Mouse (Mus musculus): Measurements from ENCODE around the gene Ubac1. TPM values are rescaled to one million over a fixed set of nuclear protein-coding genes. Genes with fewer than 3 reads are reported as not detected.

Ubac1 gene
- total and polyA plus RNA-seq, 2 experiments from 2014 or later, result 93.6 to 150 TPM

DNA sequence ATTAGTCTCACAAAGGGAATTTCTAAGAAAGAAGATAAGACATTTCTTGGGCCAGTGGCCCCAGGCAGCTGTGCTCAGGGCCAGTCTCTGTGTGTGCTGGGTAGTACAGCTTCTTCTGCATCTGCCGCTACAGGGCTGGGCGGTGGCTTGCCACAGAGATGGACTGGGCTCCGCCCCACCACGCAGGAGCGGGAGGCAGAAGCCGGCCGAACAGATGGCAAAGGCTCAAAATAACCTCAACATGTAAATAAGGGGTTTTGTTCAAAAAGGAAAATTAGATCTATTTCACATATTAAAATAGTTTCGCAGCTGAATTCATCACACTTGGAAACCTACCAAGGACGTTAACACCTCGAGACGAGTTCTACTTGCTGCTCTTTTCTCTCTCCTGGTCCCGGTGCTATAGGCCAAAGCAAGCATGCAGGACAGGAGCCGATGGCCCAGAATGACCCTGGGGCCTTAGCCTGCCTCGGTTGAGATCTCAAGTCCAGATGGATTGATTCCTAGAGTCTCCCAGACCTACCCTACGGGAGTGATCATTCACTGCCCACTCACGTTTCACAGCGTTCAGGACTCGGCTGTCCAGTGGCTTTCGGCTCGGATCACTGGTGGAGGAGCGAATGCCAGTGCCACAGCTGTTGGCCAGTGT lies 39.6 kb upstream of the Ubac1 start:
- DNase-seq (ENCODE audit: low spot score) (no peak), ATAC-seq (no peak)
- TF ChIP-seq CTCF (IDR thresholded peaks at IDR 0.05; ENCODE audit: low read depth), result no peak

DNA sequence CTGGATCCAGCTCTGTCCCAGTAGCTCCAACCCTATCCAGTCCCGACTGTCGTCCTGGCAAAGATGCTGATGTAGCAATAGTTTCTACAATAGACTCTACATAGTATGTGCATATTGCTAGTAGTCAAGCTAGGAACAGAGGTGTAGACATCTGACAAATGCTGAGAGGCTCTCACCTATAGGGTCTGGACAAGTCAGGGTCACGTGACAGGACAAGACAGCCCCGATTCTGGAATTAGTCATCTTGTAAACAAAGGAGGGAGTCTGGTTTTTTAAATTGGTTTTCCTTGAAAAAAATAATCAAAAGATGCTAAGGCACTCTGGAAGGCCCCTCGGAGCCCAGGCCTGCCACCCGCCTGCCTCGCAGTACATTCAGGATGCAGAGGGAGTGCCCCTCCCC lies 35.5 kb upstream of the Ubac1 start:
- Histone ChIP-seq H3K27me3 (ENCODE audit: insufficient read depth, low read length) (no peaks in the 10 kb centered on the region), H3K4me3 (ENCODE audit: low read length) (no peak overlapping the region), H3K4me1 (ENCODE audit: insufficient read depth, low read length) (no peaks in the 10 kb centered on the region), H3K36me3 (ENCODE audit: insufficient read depth, low read length) (no peaks in the 10 kb centered on the region), H3K27ac (no peak overlapping the region), H3K9me3 (ENCODE audit: low read length) (no peaks in the 10 kb centered on the region), H3K9ac (replicated peaks; ENCODE audit: low read length) (no peak overlapping the region), H3K4me2 (ENCODE audit: low read depth, low read length) (no peak overlapping the region)
- ATAC-seq (no peak), DNase-seq (ENCODE audit: low spot score) (no peak)
- WGBS, result 84% methylated on average over 7 of the region's 7 CpGs
- no peak for TF ChIP-seq CTCF (IDR thresholded peaks at IDR 0.05; ENCODE audit: low read depth)

More for the DNA sequence above, 39.6 kb upstream of the Ubac1 start:
- Histone ChIP-seq H3K9ac (replicated peaks; ENCODE audit: low read length) (no peak overlapping the region), H3K9me3 (ENCODE audit: low read length) (no peaks in the 10 kb centered on the region), H3K27me3 (ENCODE audit: insufficient read depth, low read length) (no peaks in the 10 kb centered on the region), H3K4me2 (ENCODE audit: low read depth, low read length) (no peak overlapping the region), H3K4me3 (ENCODE audit: low read length) (no peak overlapping the region), H3K36me3 (ENCODE audit: insufficient read depth, low read length) (no peaks in the 10 kb centered on the region), H3K4me1 (ENCODE audit: insufficient read depth, low read length) (no peaks in the 10 kb centered on the region), H3K27ac (no peak overlapping the region)
- WGBS, result 64% methylated on average over 21 of the region's 21 CpGs

DNA sequence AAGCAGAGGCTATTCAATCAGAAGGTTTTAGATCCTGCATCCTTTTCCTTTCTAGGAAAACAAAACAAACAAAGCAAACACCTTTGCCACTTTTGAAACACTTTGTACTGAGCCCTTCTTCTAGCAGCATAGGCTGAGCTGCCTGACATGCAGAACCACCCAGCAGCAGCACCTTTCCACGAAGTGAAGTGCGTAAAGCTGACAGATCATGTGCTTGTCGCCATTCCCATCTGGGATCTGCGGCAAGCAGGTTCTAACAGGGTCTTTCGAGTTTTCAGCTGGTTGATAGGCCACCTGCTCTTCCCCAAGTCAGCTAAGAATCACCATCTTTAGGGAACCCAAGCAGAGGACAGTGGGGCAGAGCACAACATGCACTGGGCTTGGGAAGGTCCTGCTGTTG lies 34.7 kb upstream of the Ubac1 start:
- H3K36me3 ChIP-seq (ENCODE audit: insufficient read depth, low read length), result no peaks in the 10 kb centered on the region
- no peak overlapping the region for H3K9ac ChIP-seq (replicated peaks; ENCODE audit: low read length)
- H3K4me1 ChIP-seq (ENCODE audit: insufficient read depth, low read length), result no peaks in the 10 kb centered on the region
- no peak overlapping the region for H3K27ac ChIP-seq
- WGBS, result 72% methylated on average over 5 of the region's 5 CpGs
- no peak overlapping the region for H3K4me3 ChIP-seq (ENCODE audit: low read length)
- H3K9me3 ChIP-seq (ENCODE audit: low read length), result no peaks in the 10 kb centered on the region
- no peaks in the 10 kb centered on the region for H3K27me3 ChIP-seq (ENCODE audit: insufficient read depth, low read length)
- no peak for DNase-seq (ENCODE audit: low spot score)
- no peak for ATAC-seq
- H3K4me2 ChIP-seq (ENCODE audit: low read depth, low read length), result no peak overlapping the region
- no peak for TF ChIP-seq CTCF (IDR thresholded peaks at IDR 0.05; ENCODE audit: low read depth)

DNA sequence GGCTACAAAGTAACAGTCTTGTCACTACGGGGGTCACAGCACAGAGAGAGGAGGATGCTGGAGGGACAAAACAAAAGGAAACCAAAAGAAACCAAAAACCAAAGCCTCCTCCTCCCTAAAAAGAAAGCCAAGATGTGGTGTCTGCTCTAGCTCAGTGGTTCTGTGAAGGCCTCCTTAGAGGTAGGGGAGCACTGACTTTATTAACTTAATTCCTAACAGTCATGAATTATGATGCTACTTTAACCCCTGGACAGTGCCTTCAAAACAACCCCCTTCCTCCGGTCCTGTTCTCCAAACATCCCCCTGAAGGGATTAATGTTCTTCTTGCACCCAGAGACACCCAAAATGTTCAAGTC lies 34.2 kb upstream of the Ubac1 start:
- Histone ChIP-seq H3K36me3 (ENCODE audit: insufficient read depth, low read length) (no peaks in the 10 kb centered on the region), H3K27ac (no peak overlapping the region), H3K9me3 (ENCODE audit: low read length) (no peaks in the 10 kb centered on the region), H3K4me3 (ENCODE audit: low read length) (no peak overlapping the region), H3K4me2 (ENCODE audit: low read depth, low read length) (no peak overlapping the region), H3K4me1 (ENCODE audit: insufficient read depth, low read length) (no peaks in the 10 kb centered on the region), H3K27me3 (ENCODE audit: insufficient read depth, low read length) (no peaks in the 10 kb centered on the region), H3K9ac (replicated peaks; ENCODE audit: low read length) (no peak overlapping the region)
- WGBS, result 50% methylated on average over 2 of the region's 2 CpGs
- no peak for ATAC-seq
- DNase-seq (ENCODE audit: low spot score), result no peak
- TF ChIP-seq CTCF (IDR thresholded peaks at IDR 0.05; ENCODE audit: low read depth), result no peak

DNA sequence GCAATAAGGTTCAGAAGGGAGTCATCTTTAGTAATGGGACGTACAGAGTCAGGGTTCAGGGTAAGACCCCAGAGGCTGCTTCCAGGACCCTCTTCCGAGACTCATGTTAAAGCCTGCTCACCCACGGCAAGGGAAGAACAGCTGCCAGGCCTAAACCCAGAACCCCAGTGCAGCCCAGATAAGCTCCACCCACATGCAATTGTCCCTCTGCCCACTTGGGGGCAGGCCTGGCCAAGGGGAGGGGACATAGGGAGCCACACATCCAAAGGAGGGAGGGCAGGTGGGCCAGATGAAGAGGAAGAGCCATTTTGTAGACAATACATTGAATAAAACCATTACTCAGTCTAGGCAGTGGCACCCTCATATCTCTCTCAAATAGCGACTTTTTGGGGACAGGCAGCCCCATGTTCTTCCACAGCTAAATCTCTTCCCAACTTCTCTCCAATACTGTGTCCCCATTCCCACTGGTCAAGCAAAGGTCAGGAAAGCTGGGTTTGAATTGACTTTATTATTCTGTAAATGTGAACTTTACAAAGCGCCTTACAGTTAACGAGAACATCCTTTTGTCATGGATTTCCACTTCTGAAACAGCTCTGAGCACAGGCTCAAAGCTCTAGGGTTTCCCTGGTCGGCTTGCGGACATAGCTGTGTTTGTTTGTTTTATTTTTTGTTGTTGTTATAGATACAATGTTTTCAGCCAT lies 33.6 kb upstream of the Ubac1 start:
- H3K27ac ChIP-seq, result no peak overlapping the region
- WGBS, result 40% methylated on average over 8 of the region's 8 CpGs
- H3K27me3 ChIP-seq (ENCODE audit: insufficient read depth, low read length), result no peaks in the 10 kb centered on the region
- no peaks in the 10 kb centered on the region for H3K9me3 ChIP-seq (ENCODE audit: low read length)
- H3K4me2 ChIP-seq (ENCODE audit: low read depth, low read length), result no peak overlapping the region
- H3K4me1 ChIP-seq (ENCODE audit: insufficient read depth, low read length), result no peaks in the 10 kb centered on the region
- H3K9ac ChIP-seq (replicated peaks; ENCODE audit: low read length), result no peak overlapping the region
- TF ChIP-seq CTCF (IDR thresholded peaks at IDR 0.05; ENCODE audit: low read depth), result peak; percentile 95
- no peaks in the 10 kb centered on the region for H3K36me3 ChIP-seq (ENCODE audit: insufficient read depth, low read length)
- DNase-seq (ENCODE audit: low spot score) (peak; percentile 85), ATAC-seq (peak; percentile 90)
- no peak overlapping the region for H3K4me3 ChIP-seq (ENCODE audit: low read length)

DNA sequence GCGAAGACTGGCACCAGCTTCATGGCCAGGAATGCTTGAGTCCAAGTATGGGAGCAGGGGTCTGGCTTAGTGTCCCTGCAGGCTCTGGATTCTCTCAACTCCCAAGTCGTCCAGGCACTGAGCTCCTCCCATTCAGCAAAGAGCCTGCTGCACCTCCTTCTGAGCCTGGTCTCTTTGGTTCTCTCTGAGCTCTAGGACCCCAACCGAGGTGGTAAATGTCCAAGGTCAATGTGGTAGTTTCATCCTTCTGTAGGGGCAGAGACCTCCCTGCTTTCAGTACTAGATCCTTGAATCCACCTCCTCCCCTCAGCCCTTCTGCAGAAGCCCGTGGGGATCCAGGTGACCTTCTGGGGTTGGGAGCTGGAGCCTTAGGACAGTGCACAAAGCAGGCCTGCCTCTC lies 31.3 kb upstream of the Ubac1 start:
- no peak overlapping the region for H3K9ac ChIP-seq (replicated peaks; ENCODE audit: low read length)
- H3K4me3 ChIP-seq (ENCODE audit: low read length), result no peak overlapping the region
- H3K36me3 ChIP-seq (ENCODE audit: insufficient read depth, low read length), result no peaks in the 10 kb centered on the region
- no peak overlapping the region for H3K4me2 ChIP-seq (ENCODE audit: low read depth, low read length)
- H3K27ac ChIP-seq, result no peak overlapping the region
- no peaks in the 10 kb centered on the region for H3K9me3 ChIP-seq (ENCODE audit: low read length)
- H3K27me3 ChIP-seq (ENCODE audit: insufficient read depth, low read length), result no peaks in the 10 kb centered on the region
- DNase-seq (ENCODE audit: low spot score) (no peak), ATAC-seq (no peak)
- no peak for TF ChIP-seq CTCF (IDR thresholded peaks at IDR 0.05; ENCODE audit: low read depth)
- no peaks in the 10 kb centered on the region for H3K4me1 ChIP-seq (ENCODE audit: insufficient read depth, low read length)
- 49% methylated on average over 4 of the region's 4 CpGs for whole genome bisulfite sequencing

DNA sequence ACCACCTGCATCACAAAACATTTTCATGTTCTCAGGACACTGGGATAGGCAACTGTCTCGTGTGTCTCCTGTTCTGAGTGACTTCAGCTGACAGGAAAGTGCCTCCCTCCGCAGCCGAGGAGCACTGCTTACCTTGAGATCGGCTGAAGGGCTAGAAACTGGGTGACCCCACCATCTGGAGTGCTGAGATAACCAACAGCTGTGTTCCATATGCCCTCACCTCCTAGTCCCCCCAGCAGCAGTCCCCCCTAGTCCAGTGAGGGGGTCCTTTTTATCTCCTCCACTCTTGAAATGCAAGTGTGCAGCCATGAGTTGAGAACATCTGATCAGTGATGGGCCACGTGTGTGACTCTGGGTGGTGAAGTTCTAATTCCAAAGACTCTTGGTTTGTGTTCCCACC lies 27.3 kb upstream of the Ubac1 start:
- H3K36me3 ChIP-seq (ENCODE audit: insufficient read depth, low read length), result no peaks in the 10 kb centered on the region
- no peaks in the 10 kb centered on the region for H3K9me3 ChIP-seq (ENCODE audit: low read length)
- no peak overlapping the region for H3K4me3 ChIP-seq (ENCODE audit: low read length)
- ATAC-seq (no peak), DNase-seq (ENCODE audit: low spot score) (no peak)
- 73% methylated on average over 5 of the region's 5 CpGs for whole genome bisulfite sequencing
- H3K9ac ChIP-seq (replicated peaks; ENCODE audit: low read length), result no peak overlapping the region
- TF ChIP-seq CTCF (IDR thresholded peaks at IDR 0.05; ENCODE audit: low read depth), result no peak
- H3K4me1 ChIP-seq (ENCODE audit: insufficient read depth, low read length), result no peaks in the 10 kb centered on the region; the same call in 1 of the 2 replicates
- no peaks in the 10 kb centered on the region for H3K27me3 ChIP-seq (ENCODE audit: insufficient read depth, low read length)
- no peak overlapping the region for H3K4me2 ChIP-seq (ENCODE audit: low read depth, low read length)
- H3K27ac ChIP-seq, result no peak overlapping the region

All from hindbrain, postnatal 0 days (tissue).